Mouse (Mus musculus) MEL (cell line): ENCODE data around the gene Tmem255b. TPM values are rescaled to one million over a fixed set of nuclear protein-coding genes. Genes with fewer than 3 reads are reported as not detected.

Experiments used
- DNase-seq: peaks from one replicate; pipeline ENCODE4 v3.0.0; 2011; ENCODE audit warnings: low read depth, low spot score
- H3K27ac ChIP-seq: 2 replicates; pipeline ENCODE4 v1.5.1; 2012; ENCODE audit warnings: low read depth, mild to moderate bottlenecking, control low read depth, low read length, moderate library complexity; ENCODE audit not compliant: control insufficient read depth
- H3K27me3 ChIP-seq, 2 experiments: fragments of 150-350 bp in 1 of 2; sonication (generic) in 1 of 2; 2 replicates each; pipeline ENCODE4 v1.6.1; 2012; ENCODE audit warnings: low read length in 2 of 2, mild to moderate bottlenecking in 2 of 2, improper control_type of control experiment in 1 of 2, moderate library complexity in 1 of 2; ENCODE audit not compliant: insufficient read depth in 2 of 2, control insufficient read depth in 1 of 2
- H3K36me3 ChIP-seq, 2 experiments: 2 replicates each; pipeline ENCODE4 v1.6.1; 2012 to 2014; ENCODE audit warnings: low read length in 2 of 2, improper control_type of control experiment in 1 of 2, inconsistent platforms in 1 of 2, mild to moderate bottlenecking in 1 of 2; ENCODE audit not compliant: insufficient read depth in 2 of 2, control insufficient read depth in 1 of 2
- H3K4me1 ChIP-seq, 2 experiments: fragments of 150-350 bp in 1 of 2; sonication (generic) in 1 of 2; 2 replicates each; pipeline ENCODE4 v1.6.1; 2012; ENCODE audit warnings: low read length in 2 of 2, improper control_type of control experiment in 1 of 2, mild to moderate bottlenecking in 1 of 2; ENCODE audit not compliant: insufficient read depth in 2 of 2, control insufficient read depth in 1 of 2
- H3K4me3 ChIP-seq, 2 experiments: fragments of 150-350 bp in 1 of 2; sonication (generic) in 1 of 2; 2 replicates each; pipeline ENCODE4 v1.5.1; 2012; ENCODE audit warnings: low read depth in 2 of 2, low read length in 2 of 2, mild to moderate bottlenecking in 2 of 2, moderate library complexity in 2 of 2, control low read depth in 1 of 2, improper control_type of control experiment in 1 of 2; ENCODE audit not compliant: control insufficient read depth in 1 of 2, insufficient read depth in 1 of 2
- H3K79me2 ChIP-seq: 2 replicates; pipeline ENCODE4 v1.6.1; 2012; ENCODE audit warnings: mild to moderate bottlenecking, low read length, moderate library complexity; ENCODE audit not compliant: control insufficient read depth, poor library complexity, insufficient read depth
- H3K9ac ChIP-seq: 2 replicates; pipeline ENCODE4 v1.6.1; 2012; ENCODE audit warnings: low read depth, mild to moderate bottlenecking, control low read depth, low read length, moderate library complexity; ENCODE audit not compliant: control insufficient read depth, poor library complexity, severe bottlenecking
- H3K9me3 ChIP-seq: fragments of 150-350 bp; sonication (generic); replicated peaks from 2 replicates; pipeline ENCODE4 v1.6.1; 2012; ENCODE audit warnings: mild to moderate bottlenecking, low read length, improper control_type of control experiment, moderate library complexity; ENCODE audit not compliant: insufficient read depth
- BHLHE40 ChIP-seq: IDR thresholded peaks from 2 replicates; pipeline ENCODE4 v1.6.1; 2012; ENCODE audit warnings: low read depth, mild to moderate bottlenecking, inconsistent platforms, low read length, improper control_type of control experiment, borderline replicate concordance
- CTCF ChIP-seq, 3 experiments: IDR thresholded peaks in 2 of 3; conservative IDR thresholded peaks in 1 of 3; 2 replicates each; pipeline ENCODE4 v1.5.1; 2011 to 2012; ENCODE audit warnings: low read length in 3 of 3, low read depth in 2 of 3, mild to moderate bottlenecking in 2 of 3, improper control_type of control experiment in 1 of 3, inconsistent platforms in 1 of 3, mixed read lengths in 1 of 3, moderate library complexity in 1 of 3; ENCODE audit not compliant: control insufficient read depth in 1 of 3, insufficient read depth in 1 of 3, poor library complexity in 1 of 3, severe bottlenecking in 1 of 3
- ELF1 ChIP-seq: IDR thresholded peaks from 2 replicates; pipeline ENCODE4 v1.6.1; 2014; ENCODE audit warnings: low read depth, mild to moderate bottlenecking, inconsistent platforms, low read length, improper control_type of control experiment, moderate library complexity
- EP300 ChIP-seq, 2 experiments: IDR thresholded peaks; 2 replicates each; pipeline ENCODE4 v1.6.1; 2011; ENCODE audit warnings: improper control_type of control experiment in 2 of 2, low read length in 2 of 2, low read depth in 1 of 2, mild to moderate bottlenecking in 1 of 2
- ETS1 ChIP-seq: IDR thresholded peaks from 2 replicates; pipeline ENCODE4 v1.6.1; 2012; ENCODE audit warnings: low read depth, mild to moderate bottlenecking, inconsistent platforms, low read length, improper control_type of control experiment, moderate library complexity
- GATA1 ChIP-seq: IDR thresholded peaks from 2 replicates; pipeline ENCODE4 v1.6.1; 2011; ENCODE audit warnings: low read depth, low read length, improper control_type of control experiment
- HCFC1 ChIP-seq: IDR thresholded peaks from 2 replicates; pipeline ENCODE4 v1.6.1; 2012; ENCODE audit warnings: low read depth, mild to moderate bottlenecking, inconsistent platforms, low read length, improper control_type of control experiment, moderate library complexity
- KAT2A ChIP-seq: conservative IDR thresholded peaks from 2 replicates; pipeline ENCODE4 v1.6.1; 2012; ENCODE audit warnings: low read depth, low read length, improper control_type of control experiment, inconsistent platforms
- MAX ChIP-seq: IDR thresholded peaks from 2 replicates; pipeline ENCODE4 v1.6.1; 2011; ENCODE audit warnings: low read length, improper control_type of control experiment
- MAZ ChIP-seq: IDR thresholded peaks from 2 replicates; pipeline ENCODE4 v1.6.1; 2012; ENCODE audit warnings: low read depth, mild to moderate bottlenecking, inconsistent platforms, low read length, improper control_type of control experiment
- NELFE ChIP-seq: IDR thresholded peaks from 2 replicates; pipeline ENCODE4 v1.6.1; 2011; ENCODE audit warnings: low read depth, low read length, improper control_type of control experiment
- RAD21 ChIP-seq: IDR thresholded peaks from 2 replicates; pipeline ENCODE4 v1.6.1; 2011; ENCODE audit warnings: mild to moderate bottlenecking, low read depth, low read length, improper control_type of control experiment
- RCOR1 ChIP-seq: IDR thresholded peaks from 2 replicates; pipeline ENCODE4 v1.6.1; 2012; ENCODE audit warnings: low read depth, mild to moderate bottlenecking, inconsistent platforms, low read length, improper control_type of control experiment
- SMC3 ChIP-seq: IDR thresholded peaks from 2 replicates; pipeline ENCODE4 v1.6.1; 2011; ENCODE audit warnings: low read depth, low read length, improper control_type of control experiment
- TCF12 ChIP-seq: IDR thresholded peaks from 2 replicates; pipeline ENCODE4 v1.6.1; 2014; ENCODE audit warnings: low read depth, mild to moderate bottlenecking, inconsistent platforms, low read length, improper control_type of control experiment, moderate library complexity
- UBTF ChIP-seq: IDR thresholded peaks from 2 replicates; pipeline ENCODE4 v1.6.1; 2012; ENCODE audit warnings: low read depth, mild to moderate bottlenecking, inconsistent platforms, low read length, improper control_type of control experiment, moderate library complexity, borderline replicate concordance; ENCODE audit not compliant: insufficient read depth
- USF1 ChIP-seq: IDR thresholded peaks from 2 replicates; pipeline ENCODE4 v1.6.1; 2014; ENCODE audit warnings: low read depth, mild to moderate bottlenecking, inconsistent platforms, low read length, improper control_type of control experiment, moderate library complexity
- polyA plus RNA-seq, 2 experiments: library from polyadenylated mRNA; stranded (reverse) in 1 of 2; unstranded in 1 of 2; fragments of >175 nt in 1 of 2; fragments of >200 nt in 1 of 2; gene quantifications; 2 replicates each; pipeline versions ENCODE4 v1.2.1 to v1.2.4; 2012; ENCODE audit warnings: low replicate concordance in 2 of 2, low read depth in 1 of 2; ENCODE audit not compliant: insufficient read length in 2 of 2, insufficient read depth in 1 of 2, missing spikeins in 1 of 2
- total RNA-seq: library from RNA; depleted of rRNA; stranded (reverse); fragments of 300-350 nt; gene quantifications from 2 replicates; pipeline ENCODE4 v1.2.3, GENCODE M21; 2012

The Tmem255b gene
- total and polyA plus RNA-seq, 3 experiments: not detected

GRCm38 (mm10) chr8:13483191-13483590 is 48.2 kb downstream of the Tmem255b start:
- no peak overlapping the region for H3K27ac ChIP-seq
- H3K27me3 ChIP-seq: peaks cover 0 to 1% of the 10 kb centered on the region in 2 experiments; a peak in 1 of 4 replicates
- no peaks in the 10 kb centered on the region for H3K36me3 ChIP-seq
- no peaks in the 10 kb centered on the region for H3K4me1 ChIP-seq
- H3K9me3 ChIP-seq: no peaks in the 10 kb centered on the region
- no peaks in the 10 kb centered on the region for H3K79me2 ChIP-seq
- TF ChIP-seq NELFE (no peak), TCF12 (no peak), GATA1 (no peak), CTCF (IDR thresholded peaks at IDR 0.05 in 2 of 3, conservative IDR thresholded peaks at IDR 0.05 in 1 of 3; ENCODE audit: control insufficient read depth in 1 of 3, insufficient read depth in 1 of 3, low read depth in 2 of 3, low read length in 3 of 3, poor library complexity in 1 of 3, severe bottlenecking in 1 of 3) (no peak), KAT2A (no peak), MAZ (no peak), RAD21 (no peak), BHLHE40 (no peak), SMC3 (no peak), RCOR1 (no peak), MAX (no peak), ELF1 (no peak), EP300 (IDR thresholded peaks at IDR 0.05; ENCODE audit: low read depth in 1 of 2, low read length in 2 of 2) (no peak), HCFC1 (no peak)
- no peak overlapping the region for H3K9ac ChIP-seq
- no peak overlapping the region for H3K4me3 ChIP-seq
- DNase-seq: no peak

- TF ChIP-seq USF1 (no peak), ETS1 (no peak), UBTF (no peak)
- Histone ChIP-seq H3K27ac (no peak overlapping the region), H3K79me2 (no peaks in the 10 kb centered on the region), H3K36me3 (peaks cover 0 to 3% of the 10 kb centered on the region in 2 experiments; a peak in 1 of 4 replicates), H3K4me3 (no peak overlapping the region), H3K9ac (no peak overlapping the region), H3K9me3 (no peaks in the 10 kb centered on the region), H3K27me3 (no peaks in the 10 kb centered on the region; a peak in 1 of 4 replicates), H3K4me1 (peaks cover 0 to 13% of the 10 kb centered on the region in 2 experiments; a peak in 2 of 4 replicates)
- no peak for DNase-seq
These were observed 54.4 kb downstream of the Tmem255b start for GRCm38 (mm10) chr8:13489351-13489750.
